Comparison of ENCODE assay signal across 21 mouse cellular contexts in genomic region chr3:14917261-14917660, GRCm38 (mm10). TPM values are rescaled to one million over a fixed set of nuclear protein-coding genes. Genes with fewer than 3 reads are reported as not detected.
DNase-seq lines count a peak whose midpoint lies in the region; ATAC-seq and TF ChIP-seq lines count a peak whose summit lies in the region.
"Had no signal": no experiment of that assay in that cellular context is flagged by ENCODE, and none has a peak within 500 bp of the region (broad histone marks: within the 10 kb centered on the region; RNA-seq: fewer than 3 reads in every experiment).

No protein-coding gene starts in this region.

- no peak overlapping the region for H3K4me3 ChIP-seq in hindbrain, embryonic 14.5 days (replicated peaks; ENCODE audit: low read length)
- H3K4me3 ChIP-seq: embryonic facial prominence, embryonic 13.5 days; embryonic facial prominence, embryonic 15.5 days; erythroblast, embryonic 14.5 days; forebrain, embryonic 10.5 days; forebrain, embryonic 12.5 days had no signal

- H3K9ac ChIP-seq in hindbrain, embryonic 14.5 days = no peak overlapping the region
- H3K9ac ChIP-seq: embryonic facial prominence, embryonic 13.5 days; embryonic facial prominence, embryonic 15.5 days; forebrain, embryonic 12.5 days had no signal

- in situ Hi-C loops in Patski (cut with MboI; ENCODE audit: low pct_unique_long_range_greater_than_20kb) = loop anchor here (10.0 kb wide), 1 partner anchor 1288 kb away; no protein-coding TSS in a partner anchor

- no peaks in the 10 kb centered on the region for H3K4me1 ChIP-seq in hindbrain, embryonic 14.5 days (replicated peaks; ENCODE audit: control insufficient read depth, insufficient read depth, low read length)
- H3K4me1 ChIP-seq: embryonic facial prominence, embryonic 13.5 days; embryonic facial prominence, embryonic 15.5 days; forebrain, embryonic 10.5 days; forebrain, embryonic 12.5 days had no signal

- CTCF ChIA-PET in Patski (lab: Charles Lee) = interaction anchor here (1.0 to 4.3 kb wide), 6 partner anchors 8 to 28 kb away, joined by 3 to 32 read pairs (median 8); no protein-coding TSS in a partner anchor

- no peaks in the 10 kb centered on the region for H3K36me3 ChIP-seq in hindbrain, embryonic 14.5 days (replicated peaks; ENCODE audit: control insufficient read depth, insufficient read depth)
- H3K36me3 ChIP-seq: embryonic facial prominence, embryonic 13.5 days; embryonic facial prominence, embryonic 15.5 days; forebrain, embryonic 10.5 days; forebrain, embryonic 12.5 days had no signal

- TF ChIP-seq CTCF in Patski (IDR thresholded peaks at IDR 0.05) = no peak

- no peak overlapping the region for H3K27ac ChIP-seq in hindbrain, embryonic 14.5 days
- H3K27ac ChIP-seq: embryonic facial prominence, embryonic 13.5 days; embryonic facial prominence, embryonic 15.5 days; forebrain, embryonic 10.5 days; forebrain, embryonic 12.5 days had no signal

- H3K4me2 ChIP-seq in hindbrain, embryonic 14.5 days (replicated peaks) = no peak overlapping the region
- H3K4me2 ChIP-seq: embryonic facial prominence, embryonic 13.5 days; embryonic facial prominence, embryonic 15.5 days; forebrain, embryonic 12.5 days had no signal

- no peaks in the 10 kb centered on the region for H3K9me3 ChIP-seq in hindbrain, embryonic 14.5 days (ENCODE audit: control insufficient read depth, low read length)
- H3K9me3 ChIP-seq: embryonic facial prominence, embryonic 13.5 days; embryonic facial prominence, embryonic 15.5 days; forebrain, embryonic 10.5 days; forebrain, embryonic 12.5 days had no signal

- WGBS in hindbrain, embryonic 14.5 days = 48% methylated on average over 2 of the region's 2 CpGs

- POLR2A ChIA-PET in Patski (lab: Charles Lee) = interaction anchor here (0.7 to 1.6 kb wide), 3 partner anchors 24 to 218 kb away, joined by 3 to 4 read pairs (median 3); no protein-coding TSS in a partner anchor

- ATAC-seq in Patski = peak; percentile 88
- ATAC-seq in hindbrain, embryonic 14.5 days (ENCODE audit: low FRiP score) = no peak
- ATAC-seq: forebrain, embryonic 14.5 days; forebrain, embryonic 16.5 days had no signal

- DNase-seq in 416B (ENCODE audit: low read depth) (peak; percentile 76), Patski (ENCODE audit: low read depth, low spot score) (no peak)
- peak; percentile 12 for DNase-seq in telencephalon, adult 2 months (ENCODE audit: low read depth, low spot score)
- DNase-seq in hindbrain, embryonic 14.5 days (ENCODE audit: low spot score) = no peak
- no peak for DNase-seq in embryo, embryonic 10.5 days (ENCODE audit: low spot score)
- DNase-seq: adrenal gland, adult 2 months; adrenal gland, postnatal 10 days; adrenal gland, postnatal 25 days; cerebellum, adult 11-12 months; cerebellum, adult 2 months; cerebellum, adult 9-10 months; cerebellum, postnatal 10 days; cerebellum, postnatal 25 days; embryo, embryonic 11 days had no signal

- H3K27me3 ChIP-seq in Patski = no peaks in the 10 kb centered on the region
- H3K27me3 ChIP-seq in hindbrain, embryonic 14.5 days (ENCODE audit: control insufficient read depth, insufficient read depth, low read length) = no peaks in the 10 kb centered on the region
- H3K27me3 ChIP-seq: embryonic facial prominence, embryonic 13.5 days; embryonic facial prominence, embryonic 15.5 days; forebrain, embryonic 12.5 days had no signal

RNA-seq across cellular contexts. Expression of gene Car2, which starts 31.2 kb away (rescaled TPM):
- polyA plus RNA-seq in Patski (2021) = 158 TPM
- 43.5 and 44.7 TPM in 2 replicates for polyA plus RNA-seq in hindbrain, embryonic 14.5 days (2014; fragmentation: Nextera tagmentation; extraction: Ambion mirVana)

RNA-seq across cellular contexts. Expression of gene Car3, which starts 53.9 kb away (rescaled TPM):
- 0.08 TPM for polyA plus RNA-seq in Patski (2021)
- polyA plus RNA-seq in hindbrain, embryonic 14.5 days (2014; fragmentation: Nextera tagmentation; extraction: Ambion mirVana) = 0.82 and 1.6 TPM in 2 replicates

Comparison
In these comparisons a context has a peak if more than half of its experiments do, and no peak if none do; other contexts are left out.
1. DNase-seq: peak in 416B (single experiment) and telencephalon, adult 2 months (single experiment); none in Patski (single experiment), hindbrain, embryonic 14.5 days (single experiment) and embryo, embryonic 10.5 days (single experiment).